Mouse (Mus musculus) monocyte, adult 5-6 weeks (primary cell): ENCODE data around the gene Slc6a16. TPM values are rescaled to one million over a fixed set of nuclear protein-coding genes. Genes with fewer than 3 reads are reported as not detected.
A peak's percentile ranks its signal among the peaks of the same experiment; 100 is the strongest.

Experiments used
- ATAC-seq: fragments of 153-309, 156-312 bp; replicated peaks from 2 replicates; pipeline ENCODE4 v1.8.0; 2017; ENCODE audit warnings: mild to moderate bottlenecking; ENCODE audit not compliant: low TSS enrichment, insufficient number of reproducible peaks, severe bottlenecking, poor library complexity, low FRiP score
- total RNA-seq: library from RNA; stranded (forward); fragments of 200-1000, 200-491, 200-594 nt; gene quantifications from 3 replicates; pipeline ENCODE4 v1.2.3, GENCODE M21; 2017

Slc6a16 gene
- 0.64 TPM in 1 of 3 replicates, not detected in the others for total RNA-seq

DNA sequence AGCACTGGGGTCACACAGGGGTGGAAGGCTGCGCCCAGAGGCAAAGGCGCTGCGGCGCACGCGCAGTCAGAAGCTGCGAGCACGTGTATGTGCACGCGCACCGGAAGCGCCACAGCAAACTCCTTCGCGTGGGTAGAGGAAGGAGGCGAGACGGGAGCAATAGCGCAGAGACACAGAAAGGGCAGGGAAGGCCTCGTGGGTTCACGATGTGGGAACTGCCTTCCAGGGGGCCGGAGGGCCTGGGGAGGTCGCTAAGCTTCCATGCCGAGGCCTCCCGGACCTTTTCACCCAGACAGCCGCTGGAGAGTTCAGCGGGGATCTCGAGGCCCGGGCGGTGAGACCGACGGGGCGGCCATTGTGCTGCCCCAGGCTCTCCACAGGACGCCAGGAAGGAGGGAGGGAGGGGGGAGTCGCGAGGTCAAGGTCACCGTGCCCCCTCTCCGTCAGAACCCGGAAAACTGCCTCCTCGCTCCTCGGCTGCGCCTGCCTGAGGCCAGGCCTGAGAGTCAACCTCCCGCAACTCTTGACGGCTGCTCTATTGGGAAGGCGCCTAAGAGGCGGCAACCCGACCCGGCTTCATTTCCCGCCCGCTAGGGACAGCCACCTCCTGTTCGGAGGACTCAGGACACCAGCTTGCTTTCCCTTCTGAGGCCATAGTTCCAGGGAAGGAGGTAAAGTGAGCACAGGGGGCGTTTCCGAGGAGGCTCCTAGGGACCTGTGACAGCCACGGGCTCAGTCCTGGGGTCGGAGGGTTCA lies at the start of gene Slc6a16:
Gene Slc6a16, plus strand, starts transcription at position 453 of the 756 bp plus-strand sequence.
- ATAC-seq: no peak

DNA sequence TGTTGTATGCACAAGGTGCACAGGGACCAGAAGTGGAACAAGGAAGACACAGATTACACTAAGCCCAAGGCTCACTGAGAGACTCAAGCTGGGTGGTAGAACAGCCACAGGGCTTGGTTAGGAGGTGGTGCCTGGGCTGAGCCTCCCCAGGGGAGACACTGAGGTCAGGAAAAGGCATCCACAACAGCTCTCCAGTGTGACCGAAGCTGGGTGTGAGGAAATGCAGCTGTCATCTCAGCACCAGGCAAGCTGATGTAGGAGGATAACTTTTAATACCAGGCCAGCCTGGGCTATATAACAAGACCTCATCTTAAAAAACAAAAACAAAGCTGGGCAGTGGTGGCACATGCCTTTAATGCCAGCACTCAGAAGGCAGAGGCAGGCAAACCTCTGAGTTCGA lies 49.7 kb upstream of the Slc6a16 start:
- ATAC-seq: no peak

GRCm38 (mm10) chr7:45191803-45192363 lies 49.0 kb upstream of the Slc6a16 start:
- ATAC-seq: no peak

DNA sequence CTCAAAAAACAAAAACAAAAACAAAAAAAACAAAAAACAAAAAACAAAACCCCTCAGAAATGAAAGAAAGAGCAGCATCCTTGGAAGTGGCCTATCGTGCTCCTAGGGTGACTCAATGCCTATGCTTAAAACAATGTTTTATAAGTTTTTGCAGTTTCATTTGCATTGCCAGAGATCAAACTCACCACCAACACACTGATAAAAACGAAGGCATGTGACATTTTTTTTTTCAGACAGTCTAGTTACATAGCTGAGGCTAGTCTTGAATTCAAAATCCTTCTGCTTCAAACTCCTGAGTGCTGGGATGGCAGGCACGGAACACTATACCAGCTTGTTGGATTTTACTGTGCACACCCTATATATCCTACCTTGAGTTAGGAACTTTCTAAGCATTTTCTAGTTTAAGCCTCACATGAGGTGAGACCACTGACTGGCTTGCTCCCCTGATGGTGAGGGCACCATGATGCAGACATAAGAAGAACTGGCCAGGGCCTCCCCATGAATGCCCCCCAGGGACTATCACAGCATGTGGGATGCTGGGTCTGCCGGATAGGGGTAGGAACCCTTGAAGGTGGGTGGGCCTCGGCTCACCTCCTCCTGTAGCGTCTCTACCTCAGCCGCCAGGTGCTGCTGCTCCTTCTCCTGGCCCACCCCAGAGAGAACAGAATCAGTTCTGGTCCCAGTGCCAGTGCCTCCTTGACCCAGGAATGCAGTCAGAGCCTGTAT lies 48.1 kb upstream of the Slc6a16 start:
- no peak for ATAC-seq

DNA sequence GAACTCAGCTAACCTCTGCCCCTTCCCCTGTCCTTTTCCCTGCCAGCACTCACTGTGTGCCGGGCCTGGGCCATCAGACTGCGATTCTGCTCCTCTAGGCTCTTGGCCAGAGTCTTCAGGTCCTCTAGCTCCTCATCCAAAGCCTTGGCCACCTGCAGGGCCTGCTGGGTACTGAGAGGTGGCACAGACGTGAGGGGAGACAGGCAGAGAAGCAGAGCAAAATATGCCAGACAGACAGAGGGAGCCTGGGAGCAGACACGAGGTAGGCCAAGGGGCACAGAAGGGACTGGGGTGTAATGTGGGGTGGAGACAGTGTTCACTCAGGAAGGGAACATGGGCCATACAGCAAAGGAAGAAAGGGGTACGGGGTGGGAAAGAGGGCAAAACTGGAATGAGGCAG lies 47.5 kb upstream of the Slc6a16 start:
- ATAC-seq: no peak

- ATAC-seq: no peak
Observed at GRCm38 (mm10) chr7:45193871-45194785, 46.8 kb upstream of the Slc6a16 start.

GRCm38 (mm10) chr7:45195341-45196175 lies 45.3 kb upstream of the Slc6a16 start:
- no peak for ATAC-seq

GRCm38 (mm10) chr7:45196176-45196535 lies 44.7 kb upstream of the Slc6a16 start:
- no peak for ATAC-seq

GRCm38 (mm10) chr7:45196994-45197393 lies 43.9 kb upstream of the Slc6a16 start:
- ATAC-seq: no peak

DNA sequence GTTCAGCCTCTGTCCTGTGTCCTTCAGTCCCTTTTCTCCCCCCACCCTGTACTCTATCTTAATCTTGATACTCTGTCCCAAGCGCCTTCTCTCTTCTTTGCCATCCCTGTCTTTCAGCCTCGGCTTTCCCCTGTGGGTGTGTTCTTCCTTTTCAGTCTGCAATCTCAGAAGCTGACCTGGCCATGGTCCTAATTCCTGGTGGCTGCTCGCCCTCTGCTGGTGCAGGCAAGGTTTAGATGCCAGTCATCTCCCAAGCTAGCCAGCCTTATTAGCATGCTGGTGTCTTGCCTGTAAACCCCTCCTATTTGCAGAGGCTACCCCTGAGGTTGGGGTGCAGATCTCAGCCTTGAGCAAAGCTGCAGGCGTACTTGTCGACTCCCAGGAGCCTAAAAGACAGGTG lies 42.5 kb upstream of the Slc6a16 start:
- ATAC-seq: peak; percentile 60; the same call in 1 of the 2 replicates

DNA sequence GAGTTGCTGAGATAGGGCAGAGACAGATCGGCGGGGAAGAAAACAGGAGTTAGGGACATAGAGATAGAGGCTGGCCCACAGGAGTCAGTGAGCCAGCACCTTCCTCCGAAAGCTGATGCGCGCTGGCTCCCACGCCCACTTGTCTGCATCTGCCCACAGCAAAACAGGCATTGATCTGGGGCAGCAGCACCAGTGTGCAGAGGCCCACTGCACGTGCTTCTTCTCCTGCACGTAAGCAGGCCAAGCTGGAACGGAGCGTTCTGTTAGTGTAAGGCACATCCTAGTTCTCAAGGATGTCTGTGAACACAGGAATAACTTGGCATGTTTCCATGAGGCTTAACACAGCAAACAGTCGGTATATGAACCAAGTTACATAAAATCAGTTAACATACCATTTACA lies 41.9 kb upstream of the Slc6a16 start:
- ATAC-seq: no peak

DNA sequence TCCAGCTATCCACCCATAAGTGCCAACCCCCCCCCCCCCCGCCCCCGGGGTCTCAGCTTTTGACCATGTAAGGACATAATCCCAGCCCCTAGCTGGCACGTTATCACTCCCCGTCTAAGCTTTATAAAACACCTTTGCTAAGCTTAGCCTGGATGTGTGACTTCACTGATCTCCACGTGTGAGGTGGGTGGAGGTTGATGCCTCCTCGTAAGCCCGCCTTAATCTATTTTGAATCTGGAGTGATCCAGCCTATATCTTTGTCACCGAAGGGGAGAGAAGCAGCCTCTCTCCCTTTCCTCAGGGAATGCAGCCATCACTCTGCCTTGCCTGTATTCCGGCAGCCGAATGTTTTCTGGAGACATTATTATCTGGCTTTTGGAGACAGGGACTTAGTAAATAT lies 38.2 kb upstream of the Slc6a16 start:
- no peak for ATAC-seq

GRCm38 (mm10) chr7:45204380-45205143 lies 36.3 kb upstream of the Slc6a16 start, which contains the start of gene Ccdc155:
Gene Ccdc155 (minus strand): TSS chr7:45204892.
- peak; percentile 82 for ATAC-seq

GRCm38 (mm10) chr7:45208260-45208659 lies 32.6 kb upstream of the Slc6a16 start:
- ATAC-seq: no peak

DNA sequence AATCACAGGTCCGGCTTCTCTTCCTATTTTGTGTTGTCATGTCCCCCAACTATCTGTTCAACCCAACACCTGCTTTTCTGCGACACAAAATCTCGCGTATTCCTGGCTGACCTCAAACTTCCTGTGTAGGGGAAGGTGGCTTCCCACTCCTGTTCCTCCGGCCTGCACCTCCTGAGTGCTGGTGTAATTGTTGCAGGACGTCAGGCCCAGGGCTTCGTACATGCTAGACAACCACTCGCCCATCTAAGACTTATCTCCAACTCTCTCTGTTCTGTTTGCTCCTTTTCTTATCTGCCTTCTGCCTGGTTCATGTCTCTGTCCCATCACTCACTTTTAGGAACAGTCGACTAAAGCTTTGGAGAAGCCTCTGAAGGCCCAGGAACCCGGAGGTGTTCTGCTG lies 29.8 kb upstream of the Slc6a16 start:
- ATAC-seq: no peak

- ATAC-seq: peak; percentile 64
Observed at GRCm38 (mm10) chr7:45211851-45212251, 29.0 kb upstream of the Slc6a16 start, which contains the start of gene Dkkl1. Gene Dkkl1 (minus strand): TSS chr7:45212147.

GRCm38 (mm10) chr7:45212356-45212755 lies 28.5 kb upstream of the Slc6a16 start:
- no peak for ATAC-seq
